Mouse (Mus musculus): ENCODE results near the gene Frem2. TPM values are rescaled to one million over a fixed set of nuclear protein-coding genes. Genes with fewer than 3 reads are reported as not detected.
A peak's percentile ranks its signal among the peaks of the same experiment; 100 is the strongest.

Frem2 gene
- total and polyA plus RNA-seq, 3 experiments, result 0.12 to 0.29 (median 0.14) TPM

GRCm38 (mm10) chr3:53557388-53558214 lies 99.6 kb downstream of the Frem2 start:
- DNase-seq, result peak; percentile 5

GRCm38 (mm10) chr3:53555031-53555952 lies 101.9 kb downstream of the Frem2 start:
- no peak for DNase-seq

GRCm38 (mm10) chr3:53552691-53553090 lies 104.5 kb downstream of the Frem2 start:
- no peak for DNase-seq

GRCm38 (mm10) chr3:53532091-53532490 lies 125.1 kb downstream of the Frem2 start:
- DNase-seq, result no peak

- no peak for DNase-seq
Observed at GRCm38 (mm10) chr3:53530305-53530704, 126.8 kb downstream of the Frem2 start.

GRCm38 (mm10) chr3:53525737-53526136 lies 131.4 kb downstream of the Frem2 start:
- peak; percentile 55 for DNase-seq

GRCm38 (mm10) chr3:53522794-53523193 lies 134.4 kb downstream of the Frem2 start:
- DNase-seq, result no peak

- no peak for DNase-seq
Observed at GRCm38 (mm10) chr3:53514221-53515065, 142.7 kb downstream of the Frem2 start.

GRCm38 (mm10) chr3:53513096-53513495 lies 144.1 kb downstream of the Frem2 start:
- no peak for DNase-seq

GRCm38 (mm10) chr3:53502428-53502827 lies 154.7 kb downstream of the Frem2 start:
- no peak for DNase-seq

- no peak for DNase-seq
Observed at GRCm38 (mm10) chr3:53498351-53498905, 158.7 kb downstream of the Frem2 start.

- no peak for DNase-seq
Observed at GRCm38 (mm10) chr3:53488353-53488752, 168.8 kb downstream of the Frem2 start, which contains the start of gene Stoml3. Gene Stoml3 (plus strand): TSS chr3:53488653.

GRCm38 (mm10) chr3:53486996-53487576 lies 170.1 kb downstream of the Frem2 start:
- DNase-seq, result no peak

GRCm38 (mm10) chr3:53486561-53486960 lies 170.6 kb downstream of the Frem2 start:
- DNase-seq, result no peak

- no peak for DNase-seq
Observed at GRCm38 (mm10) chr3:53483414-53484059, 173.6 kb downstream of the Frem2 start.

- DNase-seq, result no peak
Observed at GRCm38 (mm10) chr3:53478419-53479046, 178.6 kb downstream of the Frem2 start.

- no peak for DNase-seq
Observed at GRCm38 (mm10) chr3:53477468-53477867, 179.7 kb downstream of the Frem2 start.

- DNase-seq, result no peak
Observed at GRCm38 (mm10) chr3:53475889-53476288, 181.3 kb downstream of the Frem2 start.

- no peak for DNase-seq
Observed at GRCm38 (mm10) chr3:53474179-53474578, 183.0 kb downstream of the Frem2 start.

GRCm38 (mm10) chr3:53472061-53472460 lies 185.1 kb downstream of the Frem2 start:
- DNase-seq, result no peak

Measured in adrenal gland, adult 2 months (tissue).